Mouse (Mus musculus) spleen, postnatal 10 days (tissue): ENCODE data around the gene Ada.
"Not testable (repeated sequence)": the region's sequence is repeated elsewhere in the genome, so short reads cannot be mapped to it uniquely, and the experiment has no call there.

Source experiments
- DNase-seq, 2 experiments: peaks; one replicate each; pipeline ENCODE4 v3.0.0; 2021 to 2022; ENCODE audit warnings: low spot score in 2 of 2

Ada gene

DNA sequence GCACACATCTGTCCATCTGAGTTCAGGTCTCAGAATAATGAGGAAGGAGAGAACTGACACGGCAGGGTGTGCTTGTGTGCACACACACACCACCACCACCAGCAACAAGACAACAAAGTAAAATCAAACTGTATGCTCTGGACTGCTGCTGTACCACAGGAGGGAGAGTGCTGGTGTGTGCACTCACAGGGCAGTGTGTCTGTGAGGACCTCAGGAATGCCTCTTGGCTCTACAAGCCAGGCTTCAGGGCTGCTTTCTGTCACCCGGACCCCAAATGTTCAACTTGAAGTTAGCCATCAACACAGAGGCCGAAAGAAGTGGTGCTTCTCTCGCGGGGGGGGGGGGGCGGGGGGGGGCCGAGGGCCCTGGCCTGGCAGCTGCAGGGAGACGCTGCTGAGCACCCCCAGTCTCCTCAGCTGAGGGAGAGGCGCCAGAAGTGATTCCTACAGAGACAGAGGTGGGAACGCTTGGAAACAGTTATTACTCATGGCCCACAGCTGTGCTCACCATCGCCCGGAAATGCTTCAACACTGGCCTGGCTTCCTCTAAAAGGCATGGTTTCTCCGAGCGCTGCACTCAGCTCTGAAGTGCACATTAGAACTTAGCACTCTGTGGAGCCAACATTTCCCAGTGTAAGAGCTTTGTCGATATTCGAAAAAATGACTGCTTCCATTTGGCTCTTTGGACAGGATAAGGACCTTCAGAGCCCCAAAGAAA, 52.1 kb downstream of the Ada start:
- no peak for DNase-seq

DNA sequence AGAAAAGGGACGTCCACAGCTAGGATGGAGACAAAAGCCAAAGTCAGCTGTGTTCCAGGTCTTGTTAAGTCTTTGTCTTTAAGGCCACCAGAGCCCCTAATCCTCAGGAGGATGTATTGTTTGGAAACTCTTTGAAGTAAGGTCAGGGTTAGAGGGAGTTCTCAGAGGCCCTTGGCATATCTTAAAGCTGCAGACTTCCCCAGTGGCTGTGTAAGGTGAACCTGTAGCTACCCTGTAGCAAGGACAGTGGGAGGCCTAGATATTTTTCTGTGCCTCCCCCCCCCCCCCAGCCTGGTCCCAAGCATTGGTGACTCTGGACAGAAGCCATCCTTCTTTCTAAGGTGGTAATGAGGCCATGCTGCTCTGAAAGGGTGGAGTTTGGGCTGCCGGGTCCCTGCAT, 53.3 kb downstream of the Ada start:
- no peak for DNase-seq

DNA sequence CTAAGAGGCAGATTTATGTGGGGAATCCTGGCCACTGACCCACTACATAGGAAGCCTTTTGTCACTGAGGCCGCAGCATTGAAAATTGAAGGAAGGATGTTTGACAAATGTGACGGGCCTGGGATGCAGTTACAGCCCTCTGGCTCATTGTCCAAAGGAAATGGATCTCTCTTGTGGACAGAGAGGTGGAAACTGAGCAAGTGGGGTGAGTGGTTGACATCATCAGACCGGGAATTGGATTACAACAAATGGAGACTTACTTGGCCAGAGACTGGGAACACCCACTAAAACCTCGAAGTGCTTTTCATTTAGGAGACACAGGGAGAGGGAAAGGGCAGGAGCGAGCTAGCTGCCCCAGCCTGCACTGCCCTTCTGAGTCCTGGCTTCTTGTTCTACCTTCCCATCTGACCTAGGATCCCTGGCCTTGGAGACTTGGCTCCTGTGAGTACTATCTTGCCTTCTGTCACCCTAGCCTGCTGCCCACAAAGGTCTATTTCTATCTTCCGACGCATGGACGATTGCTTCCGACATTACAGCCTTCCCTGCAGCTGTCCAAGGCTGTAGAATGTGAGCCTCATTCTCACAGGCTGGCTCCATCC, 56.2 kb downstream of the Ada start:
- DNase-seq, result no peak

DNA sequence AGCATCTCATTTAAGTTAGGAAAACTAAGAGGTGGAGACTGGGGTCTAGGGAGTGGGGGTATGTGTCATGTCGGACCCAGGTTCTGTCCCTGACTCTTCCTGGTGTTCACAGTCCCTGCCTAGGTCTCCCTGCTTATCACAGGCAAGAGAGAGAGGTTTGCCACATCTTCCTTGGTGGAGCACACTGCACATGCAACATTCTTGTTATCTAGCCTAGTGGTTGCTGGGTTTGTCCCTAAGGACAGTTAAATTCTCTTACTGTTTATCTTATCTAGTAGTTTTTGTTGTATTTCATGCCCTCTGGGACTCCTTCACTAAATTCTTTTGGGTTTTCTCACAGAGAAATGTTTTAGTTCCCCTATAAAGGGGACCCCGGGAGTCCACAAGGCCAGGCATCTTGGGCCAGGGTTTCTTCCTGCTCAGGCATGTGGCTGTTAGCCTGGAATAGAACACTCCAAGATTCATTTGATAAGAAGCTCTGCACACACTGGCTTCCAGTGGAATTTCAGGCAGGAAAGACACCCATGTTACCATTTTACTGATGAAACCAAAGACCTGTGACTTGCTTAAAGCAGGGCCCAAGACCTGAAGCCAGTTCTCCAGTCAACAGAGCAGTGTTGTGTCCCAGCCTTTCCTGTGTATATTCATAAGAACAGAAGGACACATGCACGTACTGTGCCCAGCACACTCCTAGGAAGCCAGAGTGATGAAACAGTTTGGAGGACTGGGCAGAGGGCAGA, 57.0 kb downstream of the Ada start:
- no peak for DNase-seq

DNA sequence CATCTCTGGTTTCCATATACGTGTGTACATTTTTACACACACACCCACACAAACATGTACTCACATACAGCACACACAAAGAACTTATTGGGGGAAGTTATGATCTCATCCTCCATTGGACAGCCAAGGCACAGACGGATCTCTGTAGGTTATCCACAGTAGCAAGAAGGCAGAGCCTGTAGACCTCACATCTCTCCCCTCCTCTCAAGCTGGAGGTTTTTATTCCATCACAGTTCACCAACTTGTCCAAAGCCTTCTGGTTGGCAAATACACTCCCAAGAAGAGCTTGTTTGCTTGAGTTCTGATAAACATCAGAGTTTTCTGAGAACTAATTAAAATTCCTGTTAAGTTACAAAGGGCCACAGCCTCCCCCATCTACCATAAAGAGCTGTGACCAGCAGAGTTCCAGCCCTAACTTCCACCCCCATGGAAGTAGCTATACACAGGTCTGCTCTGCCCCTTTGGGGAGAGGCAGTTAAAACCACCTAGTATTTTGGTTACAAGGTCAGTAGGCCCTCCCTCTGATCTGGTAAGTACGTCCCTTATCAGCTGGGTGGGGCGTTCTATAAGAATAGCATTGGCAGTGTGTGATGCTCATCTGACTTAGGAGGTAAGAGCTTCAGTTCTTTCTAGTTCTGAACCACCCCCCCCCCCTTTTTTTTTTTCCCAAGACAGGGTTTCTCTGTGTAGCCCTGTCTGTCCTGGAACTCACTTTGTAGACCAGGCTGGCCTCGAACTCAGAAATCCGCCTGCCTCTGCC, 58.0 kb downstream of the Ada start:
- no peak for DNase-seq

DNA sequence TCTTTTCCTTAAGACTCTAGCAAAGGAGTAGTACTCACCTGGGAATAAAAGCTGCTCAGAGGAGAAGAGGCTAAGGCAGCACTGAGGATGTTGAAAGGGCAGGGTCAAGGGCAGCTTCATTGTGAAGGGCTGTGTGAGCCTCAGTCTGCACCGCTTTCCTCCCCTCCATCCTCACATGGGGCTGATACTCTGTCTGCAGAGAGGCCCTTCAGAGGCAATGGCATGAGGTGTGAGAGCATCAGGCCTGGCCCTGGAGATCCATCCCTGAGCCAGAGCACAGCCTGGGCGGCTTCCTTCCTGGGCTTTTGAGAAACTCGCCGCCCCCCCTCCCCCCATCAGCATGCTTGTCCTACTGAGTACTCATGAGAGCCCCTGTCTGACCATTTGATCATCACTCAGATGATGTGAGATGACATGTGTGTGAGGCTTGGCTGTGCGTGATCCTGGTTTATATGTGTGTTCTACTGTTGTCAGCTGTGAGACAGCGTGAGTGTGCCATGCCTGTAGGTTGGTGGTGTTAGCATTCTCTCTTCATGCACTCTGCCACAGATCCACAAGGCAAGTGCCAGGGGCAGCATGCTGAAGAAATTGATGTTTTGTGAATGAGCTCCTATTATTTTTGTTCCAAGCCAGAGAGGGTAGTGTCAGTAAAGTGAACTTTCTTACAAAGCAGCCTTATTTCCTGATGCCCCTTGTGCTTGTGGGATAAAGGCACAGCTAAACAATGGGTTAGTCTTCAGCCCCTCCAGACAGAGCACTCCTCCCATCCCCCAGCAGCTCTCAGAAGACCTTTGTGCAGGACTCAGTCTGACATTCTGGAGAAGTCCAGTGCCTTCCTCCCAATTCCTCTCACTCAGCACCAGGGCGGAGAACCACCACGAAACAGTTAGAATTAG, 59.4 kb downstream of the Ada start:
- no peak for DNase-seq

DNA sequence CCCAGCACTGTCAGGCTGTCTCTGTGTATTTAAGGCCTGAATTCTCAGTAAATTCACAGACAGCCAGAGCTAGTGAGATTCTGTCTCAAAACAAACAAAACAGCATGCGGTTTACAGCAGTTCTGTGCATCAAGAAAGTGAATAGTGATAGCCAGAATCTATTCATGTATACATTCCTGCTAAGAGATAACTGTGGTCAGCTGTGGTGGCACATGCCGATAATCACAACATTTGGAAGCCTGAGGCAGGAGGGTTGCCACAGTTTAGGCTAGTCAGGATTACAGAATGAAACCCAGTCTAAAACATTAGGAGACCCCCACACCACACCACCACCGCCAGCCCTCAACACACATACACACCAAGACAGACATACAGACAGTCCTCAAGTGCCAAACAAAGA, 60.3 kb downstream of the Ada start:
- no peak for DNase-seq

DNA sequence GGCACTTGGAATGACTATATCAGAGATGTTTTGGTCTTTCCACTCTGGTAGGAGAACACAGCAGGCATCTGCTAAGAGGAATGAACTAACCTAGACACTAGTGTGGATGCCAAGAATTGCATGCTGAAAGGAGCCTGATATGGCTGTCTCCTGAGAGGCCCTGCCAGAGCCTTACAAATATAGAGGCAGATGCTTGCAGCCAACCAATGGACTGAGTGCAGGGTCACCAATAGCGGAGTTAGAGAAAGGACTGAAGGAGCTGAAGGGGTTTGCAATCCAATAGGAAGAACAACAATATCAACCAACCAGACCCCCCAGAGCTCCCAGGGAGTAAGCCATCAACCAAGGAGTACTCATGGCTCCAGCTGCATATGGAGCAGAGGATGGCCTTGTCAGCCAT, 61.7 kb downstream of the Ada start:
- not testable (repeated sequence) for DNase-seq

DNA sequence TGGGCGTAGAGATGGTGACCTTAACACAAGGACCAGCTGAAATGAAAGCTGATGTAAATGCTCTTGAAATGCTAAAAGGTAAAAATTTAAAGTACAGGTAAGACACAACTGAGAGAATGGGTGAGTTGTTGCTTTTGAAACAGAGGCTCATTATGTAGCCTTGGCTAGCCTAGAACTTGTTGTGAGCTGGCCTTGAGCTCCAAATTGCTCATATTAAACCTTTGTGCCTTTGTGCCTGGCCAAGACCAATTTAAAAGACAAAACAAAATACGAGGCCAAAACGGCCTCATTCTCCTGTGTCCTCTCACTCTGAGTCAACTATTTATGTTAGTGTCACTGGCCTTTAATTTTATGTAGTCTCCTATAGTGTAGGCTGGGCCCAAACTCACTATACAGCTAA, 63.2 kb downstream of the Ada start:
- no peak for DNase-seq

DNA sequence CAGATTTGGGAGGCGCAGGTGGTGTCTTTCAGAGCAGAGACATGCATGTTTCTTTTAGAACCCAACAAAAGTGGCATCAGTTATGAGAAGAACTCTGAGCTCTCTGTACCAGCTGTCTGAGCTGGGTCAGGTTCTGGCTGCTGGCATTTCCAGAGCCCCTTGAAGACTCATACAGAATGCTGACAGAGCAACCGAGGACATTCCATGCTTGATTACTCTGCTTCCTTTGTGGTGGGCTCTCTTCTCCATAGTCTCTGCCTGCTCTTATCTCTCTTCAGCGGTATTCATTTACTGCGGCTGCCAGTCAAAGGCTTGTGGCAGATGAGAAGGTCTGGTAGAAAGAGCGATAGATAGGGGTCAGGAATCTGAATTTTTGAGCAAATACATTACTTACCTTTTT, 63.8 kb downstream of the Ada start:
- DNase-seq, result no peak

DNA sequence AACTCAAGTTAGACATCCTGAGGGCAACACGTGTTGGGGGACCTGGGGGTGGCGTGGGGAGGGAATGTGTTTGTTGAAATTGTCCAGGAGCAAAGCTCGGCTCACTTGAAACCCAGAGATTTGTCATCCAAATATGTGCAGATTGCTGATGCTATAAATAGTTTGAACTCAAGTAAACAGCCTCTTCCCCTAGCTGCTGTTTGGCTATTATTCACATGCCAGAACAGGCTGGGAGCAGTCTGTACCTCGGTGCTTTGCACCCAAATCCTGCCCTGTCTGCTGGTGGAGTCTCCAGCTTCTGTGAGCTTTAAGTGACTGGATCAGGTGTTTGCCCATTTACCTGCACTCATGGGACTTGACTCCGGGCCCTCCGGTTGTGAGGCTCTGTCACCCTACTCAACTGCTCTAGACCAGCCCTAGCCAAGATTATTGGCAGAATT, 64.3 kb downstream of the Ada start:
- no peak for DNase-seq

DNA sequence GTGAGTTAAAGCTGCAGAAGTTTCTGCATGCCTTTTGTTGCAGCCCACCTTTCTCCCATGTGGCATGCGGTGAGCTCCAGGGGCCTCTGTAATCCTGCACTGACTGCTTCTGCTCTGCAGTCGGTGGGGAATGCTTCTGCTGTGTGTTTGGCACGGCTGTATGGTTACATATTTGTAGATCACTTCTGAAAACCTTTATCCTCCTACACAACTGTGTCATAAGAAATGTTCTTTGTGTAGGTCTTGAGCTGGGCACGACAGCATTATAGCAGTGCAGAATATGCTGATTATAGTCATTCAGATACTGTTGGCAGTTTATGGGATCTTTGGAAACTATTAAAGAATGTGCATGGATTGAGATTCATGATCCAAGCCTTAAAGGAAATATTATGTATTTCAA, 64.8 kb downstream of the Ada start:
- no peak for DNase-seq

DNA sequence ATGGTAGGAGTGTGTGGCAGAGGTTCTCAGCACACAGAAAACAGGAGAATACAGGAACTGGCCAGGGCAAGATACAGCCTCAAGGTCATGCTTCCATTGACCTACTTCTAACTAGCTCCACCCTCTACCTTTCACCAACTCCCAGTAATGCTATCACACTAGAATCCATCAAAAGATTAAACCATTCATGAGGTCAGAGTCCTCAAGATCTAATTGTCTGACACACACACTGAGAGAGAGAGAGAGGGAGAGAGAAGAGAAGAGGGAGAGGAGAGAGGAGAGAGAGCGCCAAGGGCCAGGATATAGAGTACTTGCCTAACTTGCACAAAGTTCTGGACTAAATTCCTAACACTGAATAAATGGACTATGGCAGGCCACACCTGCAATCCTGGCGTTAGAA, 67.7 kb downstream of the Ada start:
- DNase-seq, result no peak

DNA sequence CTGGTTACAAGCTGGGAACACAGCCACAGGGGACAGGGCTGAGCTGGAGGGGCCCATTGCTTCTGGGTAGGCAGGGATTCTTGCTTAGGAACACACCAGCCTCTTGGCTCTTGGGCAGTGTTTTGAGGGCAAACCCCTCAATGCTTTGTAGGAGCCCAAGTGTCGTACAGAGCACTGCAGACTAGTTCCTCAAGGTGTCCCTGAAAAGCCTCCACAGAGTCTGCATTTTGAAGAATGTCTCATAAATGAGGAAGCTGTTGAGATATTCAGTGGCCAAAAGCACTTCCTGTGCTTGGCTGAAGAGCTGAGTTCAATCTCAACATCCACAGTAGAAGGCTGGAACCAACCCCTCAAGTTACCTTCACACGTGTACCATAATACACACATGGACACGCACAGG, 73.3 kb downstream of the Ada start:
- DNase-seq, result no peak
